Mouse (Mus musculus): ENCODE measurements at regions not wholly inside any gene's neighbourhood (a gene's known extent, or its start where the extent isn't known, plus 50 kb on each side); places are given as distances from the start of the nearest gene placed in this dataset.

- no peak for DNase-seq
Measured at GRCm38 (mm10) chr10:92625781-92626180, 96.4 kb downstream of the Nedd1 start.

- no peak for DNase-seq
Measured at GRCm38 (mm10) chr10:92615684-92616379, 106.4 kb downstream of the Nedd1 start.

DNA sequence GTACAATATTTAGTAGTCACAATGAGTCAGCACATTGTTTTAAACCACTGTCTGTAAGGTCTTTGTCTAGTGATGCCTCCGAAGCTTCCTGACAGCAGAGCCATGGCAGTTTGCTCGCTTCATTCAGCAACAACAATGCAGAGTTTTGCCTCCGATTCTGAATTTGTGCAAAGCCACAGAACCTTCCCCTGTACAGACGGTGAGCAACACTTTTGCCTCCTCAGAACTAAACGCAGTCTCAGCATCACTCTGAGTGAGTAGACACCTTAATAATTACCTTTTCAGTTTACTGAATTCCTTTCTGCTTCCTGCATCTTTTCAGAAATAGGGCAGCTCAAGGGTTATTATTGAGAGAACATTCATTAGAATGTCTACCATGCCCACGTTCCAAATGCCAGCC is 107.9 kb downstream of the Nedd1 start:
- no peak for DNase-seq

DNA sequence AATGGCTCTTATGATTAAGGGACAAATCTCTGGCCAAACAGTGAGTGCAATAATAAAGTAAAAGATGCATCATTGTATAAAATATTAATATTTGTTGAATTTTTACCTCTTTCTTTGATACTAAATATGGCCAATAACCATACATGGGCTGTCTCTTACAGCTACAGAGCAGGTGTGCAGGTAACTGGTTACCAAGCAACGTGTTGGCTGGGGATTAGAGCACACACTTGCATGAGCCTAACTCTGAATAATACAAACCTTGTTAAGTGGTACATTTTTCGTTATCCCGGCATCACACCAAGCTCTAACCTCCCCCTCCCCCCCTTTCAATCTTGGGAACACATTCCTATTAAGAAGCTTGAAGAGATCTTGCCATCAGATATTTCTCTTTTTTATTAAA is 111.2 kb downstream of the Nedd1 start:
- DNase-seq = no peak

GRCm38 (mm10) chr10:92606761-92607160 is 115.5 kb downstream of the Nedd1 start:
- no peak for DNase-seq

GRCm38 (mm10) chr10:92605646-92606045 is 116.6 kb downstream of the Nedd1 start:
- no peak for DNase-seq

DNA sequence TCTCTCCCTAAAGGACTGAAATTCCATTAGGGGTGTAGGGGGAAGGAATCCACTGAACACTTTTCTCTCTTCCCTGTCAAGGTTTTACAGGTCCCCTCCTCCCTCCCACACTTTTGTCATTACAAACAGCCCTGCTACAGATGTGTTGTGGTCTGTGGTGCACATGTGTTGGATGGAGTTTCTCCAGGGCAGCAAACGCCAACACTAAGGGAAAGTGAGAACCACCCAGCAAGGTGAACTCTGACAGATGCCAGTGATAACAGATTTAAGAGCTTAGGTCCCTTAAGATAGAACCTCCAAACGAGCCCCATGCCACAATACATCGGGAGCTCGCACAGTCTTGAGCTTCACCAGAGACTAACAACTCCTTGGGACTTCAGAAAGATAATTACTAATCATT is 122.1 kb downstream of the Nedd1 start:
- DNase-seq = no peak

DNA sequence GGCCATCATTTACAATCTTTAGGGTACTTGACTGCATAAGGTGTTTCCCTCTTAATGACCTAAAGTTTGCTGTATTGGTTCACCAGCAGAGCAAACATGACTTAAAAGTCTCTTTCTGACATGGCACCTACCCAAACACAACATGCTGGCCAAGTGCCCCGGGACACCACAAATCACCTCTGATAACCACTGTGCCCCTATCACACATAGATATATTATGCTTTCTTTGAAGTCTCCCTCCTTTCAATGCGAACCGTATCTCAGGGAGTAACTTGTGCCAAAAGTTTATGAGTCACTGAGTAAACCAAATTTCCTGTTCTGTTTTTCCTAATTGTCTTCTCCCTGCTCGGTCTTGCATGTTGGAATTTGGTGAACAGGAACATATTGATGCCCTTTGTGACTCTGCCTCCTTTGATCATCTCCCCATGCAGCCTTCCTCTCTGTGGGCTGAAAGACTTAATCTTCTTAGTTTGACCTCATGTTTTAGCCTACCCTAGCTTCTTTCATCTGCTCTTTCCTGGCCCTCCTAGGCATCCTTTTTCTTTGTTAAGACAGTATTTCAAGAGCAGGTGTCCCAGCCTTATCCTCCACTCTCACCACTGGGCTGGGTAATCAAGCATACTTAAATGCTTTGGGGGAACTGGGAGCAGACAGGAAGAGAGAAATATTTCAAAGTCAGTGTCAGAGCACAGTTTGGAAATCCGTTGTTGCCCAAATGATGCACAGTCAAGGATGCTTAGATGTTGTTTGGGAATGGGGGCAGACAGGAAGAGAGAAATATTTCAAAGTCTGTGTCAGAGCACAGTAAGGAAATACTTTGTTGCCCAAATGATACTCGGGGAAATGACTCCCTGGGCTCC is 126.5 kb downstream of the Nedd1 start:
- no peak for DNase-seq

DNA sequence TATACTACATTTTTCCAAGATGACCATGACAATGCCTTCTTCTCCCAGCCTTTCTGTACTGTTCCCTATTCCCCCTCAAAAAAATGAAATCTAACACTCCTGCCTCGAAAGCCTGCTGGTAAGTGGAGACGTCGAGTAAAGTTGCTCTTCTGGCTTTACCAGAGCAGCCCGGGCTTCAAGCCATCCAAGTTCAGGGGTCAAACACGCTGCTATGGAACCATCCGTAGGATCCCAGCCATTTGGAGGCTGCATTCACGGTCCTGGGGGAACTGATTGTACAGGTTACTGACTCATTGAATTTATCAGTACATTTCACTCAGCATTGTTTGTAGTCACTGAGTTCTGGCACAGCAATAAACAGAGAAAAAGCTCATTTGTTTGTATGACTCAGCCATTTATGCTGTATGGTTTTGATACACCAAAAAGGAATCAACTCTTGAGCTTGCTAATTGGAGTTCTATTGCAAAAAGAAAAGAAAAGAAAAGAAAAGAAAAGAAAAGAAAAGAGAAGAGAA is 128.2 kb downstream of the Nedd1 start:
- DNase-seq = no peak

- no peak for DNase-seq
Measured at GRCm38 (mm10) chr10:92578872-92579271, 143.3 kb downstream of the Nedd1 start.

- DNase-seq = no peak
Measured at GRCm38 (mm10) chr10:92570496-92570895, 151.7 kb downstream of the Nedd1 start.

- DNase-seq = no peak
Measured at GRCm38 (mm10) chr10:92557463-92557862, 164.8 kb downstream of the Nedd1 start.

GRCm38 (mm10) chr10:92556526-92557422 is 165.4 kb downstream of the Nedd1 start:
- DNase-seq = no peak

DNA sequence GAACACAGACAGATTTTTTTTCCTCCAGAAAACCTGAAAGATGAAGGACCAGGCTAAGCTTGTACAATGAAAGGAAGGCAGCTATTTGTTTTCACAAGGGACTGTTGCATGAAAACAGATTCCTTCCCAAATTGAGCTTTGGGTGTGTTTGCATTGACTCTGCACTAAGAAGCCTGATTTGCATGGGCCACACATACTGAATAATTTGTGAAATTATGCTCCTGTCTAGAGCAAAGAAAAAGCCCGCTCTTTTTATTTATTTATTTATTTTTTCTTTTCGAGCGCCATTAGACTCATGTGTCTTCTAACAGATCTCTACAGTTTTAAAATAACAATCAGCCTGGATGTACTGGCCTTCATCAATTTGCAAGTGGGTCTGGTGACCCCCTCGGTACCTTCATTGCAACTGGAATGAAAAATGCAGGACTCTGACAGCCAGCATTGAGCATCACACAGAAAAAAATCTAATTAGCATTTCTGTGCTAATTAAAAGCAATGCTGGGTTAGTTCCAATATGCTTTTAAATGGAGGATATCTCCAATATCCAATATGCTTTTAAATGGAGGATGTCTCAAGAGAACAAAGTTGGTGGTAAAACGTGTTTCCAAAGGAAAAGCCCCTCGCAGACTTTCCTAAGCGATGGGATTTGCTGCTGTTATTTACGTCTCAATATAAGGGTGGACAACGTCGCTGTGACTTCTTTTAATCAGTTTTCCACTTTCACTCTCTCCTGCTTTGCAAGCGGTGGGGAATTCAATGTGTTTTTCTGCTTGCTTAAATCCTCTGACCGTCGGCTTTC is 166.3 kb downstream of the Nedd1 start:
- DNase-seq = no peak

DNA sequence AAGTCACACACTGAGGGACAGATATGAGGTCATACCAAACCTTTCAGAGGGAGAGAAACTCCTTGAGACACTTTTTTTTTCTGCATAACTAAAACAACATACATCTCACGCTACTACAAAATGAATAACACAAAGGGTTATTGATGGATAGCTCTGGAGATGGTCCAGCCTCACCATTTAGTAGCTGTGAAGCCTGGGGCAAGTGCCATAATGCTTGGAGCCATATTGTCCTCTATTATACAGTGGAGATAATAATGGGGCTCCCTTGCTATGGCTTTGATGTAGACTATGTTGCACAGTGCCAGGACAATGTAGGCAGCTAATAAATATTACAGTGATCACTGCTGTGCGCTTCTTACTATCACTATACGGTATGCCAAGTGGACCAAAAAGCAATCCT is 168.3 kb downstream of the Nedd1 start:
- no peak for DNase-seq

DNA sequence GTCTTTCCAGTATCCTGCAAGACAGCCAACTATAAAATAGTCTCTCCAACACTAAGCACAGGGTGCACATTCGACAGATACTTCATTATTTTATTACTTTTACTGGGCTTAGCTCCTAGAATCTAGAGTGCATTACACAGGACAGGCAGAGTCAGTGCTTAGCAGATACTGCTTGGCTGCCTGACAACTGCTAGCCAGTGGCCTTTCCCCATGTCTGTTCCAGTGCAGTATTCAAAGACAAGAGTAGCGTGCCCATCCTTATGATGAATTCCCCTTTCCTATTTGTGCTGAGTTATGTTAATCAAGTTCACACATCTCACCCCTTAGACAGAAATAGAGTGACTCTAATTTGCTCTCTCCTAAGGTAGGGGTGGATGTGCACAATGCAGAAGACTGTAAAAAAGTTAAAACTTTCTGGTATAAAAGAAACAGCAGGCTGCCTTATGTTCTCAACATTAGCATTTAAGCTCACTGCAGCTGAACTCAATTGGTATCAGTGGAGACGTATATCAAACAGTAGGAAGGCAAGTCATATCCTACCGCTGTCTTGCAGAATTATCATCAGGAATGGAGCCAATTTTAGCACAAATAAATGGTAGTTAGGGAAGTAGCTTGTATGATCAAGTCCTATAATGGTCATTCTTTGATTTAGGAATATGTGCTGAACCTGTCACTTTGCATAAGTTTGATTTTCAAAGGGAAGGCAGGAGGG is 173.2 kb downstream of the Nedd1 start:
- no peak for DNase-seq

GRCm38 (mm10) chr10:92538433-92538832 is 183.8 kb downstream of the Nedd1 start:
- DNase-seq = no peak

GRCm38 (mm10) chr10:92516886-92517285 is 205.3 kb downstream of the Nedd1 start:
- DNase-seq = no peak

DNA sequence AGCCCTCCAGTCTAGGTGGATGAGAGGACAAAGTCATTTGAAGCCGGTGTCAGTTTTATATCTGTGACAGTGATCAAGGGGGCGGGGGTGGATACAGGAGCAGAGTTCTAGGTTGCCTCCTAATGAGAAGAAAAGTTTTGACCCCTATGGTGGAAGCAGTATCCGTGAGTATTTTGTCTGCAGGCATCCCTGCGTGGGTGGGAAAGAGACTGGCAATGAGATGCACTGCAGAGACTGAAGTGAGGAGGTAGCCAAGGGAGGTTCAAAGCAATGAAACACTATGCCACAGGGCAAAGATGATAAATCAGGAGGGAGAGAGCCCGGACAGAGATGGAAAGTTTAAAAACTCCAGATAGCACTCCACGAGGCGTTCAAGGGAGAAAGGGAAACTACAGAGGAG is 210.5 kb downstream of the Nedd1 start:
- DNase-seq = no peak

- no peak for DNase-seq
Measured at GRCm38 (mm10) chr10:92510677-92511076, 211.5 kb downstream of the Nedd1 start.

DNA sequence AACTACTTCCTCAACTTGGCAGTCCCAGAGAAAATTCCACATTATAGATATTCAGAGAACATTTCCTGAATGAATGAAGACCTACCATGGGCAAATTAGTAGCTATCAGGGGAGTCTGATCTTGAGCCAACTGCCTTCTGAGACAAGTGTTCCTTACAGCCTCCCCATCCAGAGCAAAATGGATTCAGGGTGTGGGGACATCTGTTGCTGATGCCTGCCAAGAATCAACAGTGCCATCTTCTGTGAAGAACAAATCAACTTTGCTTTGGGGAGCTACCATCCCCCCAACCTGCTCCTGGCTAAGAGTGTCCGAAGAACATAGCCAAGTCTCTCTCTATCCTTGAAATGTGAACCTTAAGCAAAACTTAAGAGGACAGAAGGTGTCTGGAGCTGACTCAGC is 217.9 kb downstream of the Nedd1 start:
- peak; percentile 3 for DNase-seq

DNA sequence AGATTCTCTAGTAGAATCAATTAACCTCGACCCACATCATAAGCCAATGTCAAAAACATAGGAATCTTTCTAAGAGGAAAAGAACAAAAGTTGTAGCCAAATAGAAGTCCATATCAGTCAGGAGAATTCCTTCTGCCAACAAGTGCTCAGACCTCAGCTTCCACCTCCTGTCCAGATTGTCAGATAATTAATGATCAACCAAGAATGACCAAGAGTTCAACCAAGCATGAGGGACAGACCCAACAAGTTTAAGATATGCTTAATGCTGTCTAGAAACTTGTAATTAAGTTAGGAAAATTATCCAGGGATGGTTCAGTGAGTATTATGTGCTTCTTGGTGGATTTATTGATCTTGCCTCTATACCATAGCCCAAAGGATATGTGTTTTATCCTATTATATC is 238.6 kb downstream of the Nedd1 start:
- DNase-seq = no peak
